Mouse (Mus musculus) monocyte, adult 2 months (primary cell): ENCODE results near the gene Ttll4.

Experiments
- DNase-seq, 2 experiments: peaks; one replicate each; pipeline ENCODE4 v3.0.0; 2022; ENCODE audit warnings: low spot score in 2 of 2, low read depth in 1 of 2

Gene Ttll4

DNA sequence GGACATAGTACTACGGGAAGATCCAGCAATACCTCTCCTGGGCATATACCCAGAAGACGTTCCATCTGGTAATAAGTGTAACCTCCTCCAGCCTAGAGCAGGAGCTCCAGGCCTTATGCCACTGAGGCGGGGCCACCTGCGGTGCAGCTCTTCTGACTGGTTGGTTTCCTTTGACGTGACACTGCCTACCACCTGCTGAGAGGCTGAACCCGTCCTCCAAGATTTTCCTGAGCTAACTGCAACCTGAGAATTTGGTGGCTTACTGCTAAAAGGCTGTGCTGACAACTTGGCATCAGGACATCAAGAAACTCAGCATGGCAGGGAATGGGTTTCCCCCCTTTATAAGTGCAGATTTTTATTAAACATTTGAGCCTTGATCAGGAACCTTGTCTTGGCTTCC is 48.0 kb downstream of the Ttll4 start:
- no peak for DNase-seq

DNA sequence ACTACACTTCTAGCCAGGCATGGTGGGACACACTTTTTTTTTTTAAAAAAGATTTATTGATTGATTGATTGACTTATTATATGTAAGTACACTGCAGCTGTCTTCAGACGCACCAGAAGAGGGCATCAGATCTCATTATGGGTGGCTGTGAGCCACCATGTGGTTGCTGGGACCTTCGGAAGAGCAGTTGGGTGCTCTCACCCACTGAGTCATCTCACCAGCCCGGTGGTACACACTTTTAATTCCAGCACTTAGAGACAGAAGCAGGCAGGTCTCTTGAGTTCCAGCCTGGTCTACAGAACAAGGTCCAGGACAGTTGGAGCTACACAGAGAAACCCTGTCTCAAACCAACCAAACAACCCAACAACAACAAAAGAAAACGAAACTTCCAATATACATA is 50.5 kb downstream of the Ttll4 start:
- DNase-seq: no peak

DNA sequence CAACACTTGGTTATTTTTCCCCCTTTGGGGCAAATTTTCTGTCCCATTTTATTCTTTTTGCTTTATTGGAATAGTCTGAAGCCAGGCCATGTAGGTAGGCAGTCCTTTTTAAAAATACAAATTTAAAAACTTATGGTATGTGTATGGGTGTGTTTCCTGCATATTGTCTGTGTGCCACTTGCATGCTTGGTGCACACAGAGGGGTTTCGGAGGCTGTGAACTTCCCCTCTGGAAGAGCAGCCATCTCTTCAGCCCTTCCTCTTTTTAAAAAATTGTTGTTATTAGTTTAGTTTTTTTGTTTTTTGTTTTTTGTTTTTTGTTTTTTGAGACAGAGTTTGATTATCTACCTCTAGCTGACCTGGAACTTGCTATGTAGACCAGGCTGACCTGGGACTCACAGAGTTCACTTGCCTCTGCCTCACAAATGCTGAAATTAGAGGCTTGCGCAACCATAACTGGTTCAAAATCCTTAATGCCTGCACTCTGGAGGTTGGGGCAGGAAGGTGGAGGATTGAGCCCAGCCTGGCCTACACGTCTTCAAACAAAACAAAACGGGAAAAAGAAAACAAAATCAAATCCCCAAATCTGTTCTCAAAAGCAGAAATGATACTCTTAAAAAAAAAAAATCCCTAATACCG is 51.0 kb downstream of the Ttll4 start:
- DNase-seq: peak in 1 of 2 experiments; percentile 7

DNA sequence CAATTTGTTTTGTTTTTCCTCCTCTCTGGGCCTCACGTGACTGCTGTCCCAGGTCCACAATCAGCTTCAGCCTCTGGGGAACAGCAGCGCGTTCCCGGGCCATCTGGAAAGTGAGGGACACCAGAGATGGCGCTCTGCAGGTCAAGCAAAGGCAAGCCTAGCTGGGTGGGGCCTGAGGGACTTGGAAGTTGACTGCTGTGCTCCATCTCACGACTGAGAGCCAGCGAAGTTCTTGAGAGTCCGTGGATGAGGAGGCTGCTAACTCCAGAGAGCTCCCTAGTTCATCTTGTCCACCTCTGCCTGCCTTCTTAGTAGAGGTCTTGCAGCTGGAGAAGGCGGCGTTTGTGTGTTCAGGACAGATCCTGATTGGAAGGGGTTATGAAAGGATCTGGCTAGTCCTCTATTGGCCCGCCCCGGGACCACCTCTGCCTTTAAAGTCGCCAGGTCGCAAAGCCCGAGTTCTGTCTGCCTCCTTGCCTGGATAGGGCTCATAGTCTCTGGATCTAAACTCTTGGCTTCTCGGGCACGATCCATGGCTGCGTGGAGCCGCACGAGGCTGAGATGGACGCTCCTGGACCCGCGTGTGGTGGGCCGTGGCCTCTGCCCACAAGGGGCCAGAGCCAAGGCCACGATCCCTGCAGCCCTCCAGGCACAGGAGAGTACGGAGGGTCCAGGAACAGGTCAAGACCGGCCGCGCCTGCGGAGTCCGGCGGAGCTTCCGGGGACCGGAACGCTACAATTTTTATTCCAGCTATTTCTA is 51.7 kb downstream of the Ttll4 start, which contains the start of gene Cyp27a1:
Cyp27a1 (plus strand) TSS at position 476 of the 760 bp plus-strand sequence.
- DNase-seq: peak; percentile 27 to 53

DNA sequence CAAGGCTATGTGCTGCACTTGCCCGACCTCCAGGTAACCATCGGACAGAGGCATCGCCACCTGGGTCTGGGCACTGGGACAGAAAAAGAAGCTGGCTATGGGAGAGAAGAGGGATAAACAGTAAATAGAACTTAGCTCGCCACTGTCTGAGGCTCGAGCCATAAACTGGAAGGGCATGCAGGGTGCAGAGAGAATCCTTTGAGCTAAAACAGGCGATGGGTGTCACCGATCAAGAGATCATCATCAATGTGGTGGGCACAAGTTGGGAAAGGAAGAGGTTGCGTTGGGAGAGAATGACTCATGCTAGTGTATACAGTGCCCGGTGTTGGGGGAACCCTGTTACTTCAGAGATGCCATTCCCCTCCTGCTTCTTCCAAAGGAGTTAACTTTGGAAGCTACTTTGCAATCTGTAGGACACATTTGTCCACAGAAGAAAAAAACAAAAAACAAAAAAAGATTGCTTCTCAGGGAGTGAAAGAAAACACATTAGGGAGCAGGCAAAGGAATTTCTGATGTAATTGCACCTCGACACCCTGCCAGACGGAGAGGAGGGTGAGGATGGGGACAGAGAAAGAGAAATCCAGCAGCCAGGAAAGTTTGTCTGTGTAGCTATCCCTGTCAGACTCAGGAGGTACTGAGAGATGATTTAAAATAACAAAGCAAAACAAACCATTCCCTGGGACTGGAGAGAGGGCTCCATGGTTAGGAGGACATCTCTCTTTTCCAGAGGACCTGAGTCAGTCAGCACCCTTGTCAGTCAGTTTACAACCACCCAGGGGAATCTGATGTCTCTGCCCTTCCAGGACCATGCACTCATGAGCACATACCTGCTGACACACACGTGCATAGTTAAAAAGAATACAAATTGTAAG is 52.5 kb downstream of the Ttll4 start:
- no peak for DNase-seq

DNA sequence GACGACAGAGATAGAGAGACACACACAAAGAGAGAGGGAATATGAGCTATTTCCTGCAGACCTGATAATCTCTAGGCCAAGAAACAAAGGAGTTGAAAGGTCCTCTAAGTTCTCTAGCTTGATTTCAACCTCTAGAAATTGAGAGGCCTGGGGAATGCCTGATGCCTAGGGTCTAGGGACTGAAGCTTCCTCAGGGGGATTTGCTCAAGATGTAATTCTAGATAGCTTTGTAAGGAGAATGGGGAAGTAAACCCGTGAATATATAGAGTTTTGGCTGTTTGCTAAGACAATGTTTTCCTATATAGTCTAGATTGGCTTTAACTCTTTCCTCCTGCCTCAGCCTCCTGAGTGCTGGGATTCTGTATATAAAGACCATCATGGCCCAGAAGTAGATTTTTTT is 53.4 kb downstream of the Ttll4 start:
- DNase-seq: no peak

DNA sequence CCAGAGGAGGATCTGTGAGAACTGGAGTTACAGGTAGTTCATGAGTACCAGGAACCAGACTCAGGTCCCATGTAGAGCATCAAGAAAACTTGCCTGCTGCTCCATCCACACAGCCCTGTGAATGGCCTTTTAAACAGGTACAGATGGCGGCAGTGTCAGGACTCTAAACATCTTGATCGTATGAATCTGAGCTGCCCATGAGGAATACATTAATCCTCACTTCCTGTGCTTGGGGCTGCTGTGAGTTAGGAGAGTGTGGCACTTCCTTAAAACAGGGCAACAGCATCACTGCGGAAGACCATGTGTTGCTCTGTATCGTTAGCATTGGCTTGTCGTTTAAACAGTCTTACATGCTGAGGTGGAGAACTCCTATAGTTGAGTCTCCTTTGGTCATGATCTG is 53.9 kb downstream of the Ttll4 start:
- peak in 1 of 2 experiments; percentile 29 for DNase-seq

DNA sequence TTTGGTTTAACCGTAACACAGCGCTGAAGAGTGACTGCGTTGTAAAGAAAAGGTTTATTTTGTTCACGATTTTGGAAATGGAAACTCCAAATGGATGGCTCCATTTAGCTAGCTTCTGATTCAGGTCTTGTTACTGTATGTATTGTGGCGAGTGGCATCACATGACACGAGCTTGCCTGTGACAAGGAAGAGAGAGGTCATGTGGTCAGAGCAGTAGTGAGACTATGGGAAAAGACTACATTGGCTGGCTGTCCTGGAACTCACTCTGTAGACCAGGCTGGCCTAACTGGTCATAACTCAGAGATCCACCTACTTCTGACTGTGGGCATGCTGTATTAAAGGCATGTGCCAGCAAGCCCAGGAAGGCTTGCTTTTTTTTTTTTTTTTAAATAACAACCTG is 54.3 kb downstream of the Ttll4 start:
- no peak for DNase-seq

DNA sequence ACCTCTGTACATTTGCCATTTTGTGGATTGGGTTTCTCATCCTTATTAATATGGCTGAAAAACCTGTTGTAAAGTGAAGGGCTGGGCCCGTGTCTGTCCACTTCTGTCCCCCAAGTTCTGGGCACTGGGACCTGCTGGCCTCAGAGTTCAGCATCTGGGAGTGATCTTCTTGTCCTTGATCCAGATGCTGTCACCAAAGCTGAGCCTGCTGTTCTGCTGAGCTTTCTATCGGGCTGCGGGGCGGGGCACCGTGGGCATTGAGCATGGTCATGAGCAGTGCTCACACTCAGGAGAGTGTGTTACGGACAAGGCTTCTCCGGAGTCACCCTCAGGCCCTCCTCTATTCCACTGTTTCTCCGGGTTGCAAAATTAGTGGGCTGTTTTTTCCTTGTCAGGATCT is 56.6 kb downstream of the Ttll4 start:
- no peak for DNase-seq

DNA sequence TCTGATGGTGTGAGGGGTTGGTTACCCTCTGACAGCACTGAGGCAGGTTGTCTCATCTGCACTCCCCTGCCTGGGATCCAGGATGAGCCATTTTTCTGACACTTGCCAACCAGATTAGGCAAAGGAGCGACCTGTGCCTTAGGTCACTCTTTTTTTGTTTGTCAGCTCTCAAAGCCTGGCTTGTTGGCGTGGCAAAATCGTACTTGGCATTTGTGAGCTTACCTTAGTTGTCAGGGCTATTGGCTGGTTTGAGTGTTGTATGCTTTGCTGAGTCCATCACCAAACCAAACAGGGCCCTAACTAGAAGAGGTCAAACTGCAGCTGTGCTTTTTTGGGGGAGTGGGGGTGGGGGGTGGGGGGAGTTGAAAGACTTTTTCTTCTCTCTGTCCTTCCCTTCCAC is 57.7 kb downstream of the Ttll4 start:
- DNase-seq: no peak

DNA sequence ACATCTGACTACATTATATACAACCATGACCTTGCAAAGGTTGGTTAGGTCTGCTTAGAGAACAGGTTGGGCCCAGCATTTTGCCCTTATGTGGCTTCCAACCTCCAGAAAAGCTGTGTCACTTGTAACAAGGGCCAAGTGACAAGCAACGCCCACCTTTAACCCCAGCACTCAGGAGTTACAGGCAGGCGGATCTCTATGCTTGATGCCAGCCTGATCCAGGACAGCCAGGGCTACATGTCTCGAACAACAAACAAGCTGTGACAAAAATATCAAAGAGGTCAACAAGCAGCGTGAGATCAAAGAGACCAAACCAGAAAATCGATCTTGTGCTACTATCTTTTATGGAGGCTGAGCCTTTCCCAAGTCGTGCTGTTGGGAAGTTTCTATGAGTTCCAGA is 60.1 kb downstream of the Ttll4 start:
- DNase-seq: no peak

DNA sequence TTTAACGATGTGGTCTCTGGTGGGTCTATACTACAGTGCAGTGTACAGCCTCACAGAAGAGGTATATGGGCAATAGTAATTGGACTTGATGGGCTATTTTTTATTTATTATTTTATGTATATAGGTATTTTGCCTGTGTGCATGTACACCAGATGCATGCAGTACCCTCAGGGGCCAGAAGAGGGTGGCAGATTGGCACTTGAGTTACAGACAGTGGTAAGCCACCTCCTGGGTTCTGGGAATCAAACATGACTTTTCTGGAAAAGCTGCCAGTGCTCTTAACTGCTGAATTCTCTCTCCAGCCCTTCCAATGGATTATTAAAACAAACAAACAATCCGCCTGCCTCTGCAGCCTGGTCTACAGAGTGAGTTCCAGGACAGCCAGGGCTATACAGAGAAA is 62.2 kb downstream of the Ttll4 start:
- DNase-seq: no peak

DNA sequence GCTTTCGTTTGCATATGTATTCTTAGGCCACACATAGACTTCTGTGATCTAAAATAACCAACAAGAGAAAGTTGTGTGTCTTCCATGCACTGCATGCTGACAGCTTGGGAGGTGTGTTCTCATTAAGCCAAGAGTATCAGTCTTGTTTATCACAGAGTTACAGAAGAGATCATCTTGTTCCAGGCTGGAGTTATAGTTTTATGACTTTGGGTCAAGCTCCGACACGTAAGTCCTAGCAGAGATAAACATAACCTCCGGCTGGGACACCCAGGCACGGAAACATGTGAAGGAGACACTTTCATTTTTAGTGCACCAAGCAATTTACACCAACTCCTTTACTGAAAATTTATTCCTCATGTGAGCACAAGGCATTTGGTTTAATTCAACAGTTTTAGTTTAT is 64.6 kb downstream of the Ttll4 start:
- DNase-seq: no peak

DNA sequence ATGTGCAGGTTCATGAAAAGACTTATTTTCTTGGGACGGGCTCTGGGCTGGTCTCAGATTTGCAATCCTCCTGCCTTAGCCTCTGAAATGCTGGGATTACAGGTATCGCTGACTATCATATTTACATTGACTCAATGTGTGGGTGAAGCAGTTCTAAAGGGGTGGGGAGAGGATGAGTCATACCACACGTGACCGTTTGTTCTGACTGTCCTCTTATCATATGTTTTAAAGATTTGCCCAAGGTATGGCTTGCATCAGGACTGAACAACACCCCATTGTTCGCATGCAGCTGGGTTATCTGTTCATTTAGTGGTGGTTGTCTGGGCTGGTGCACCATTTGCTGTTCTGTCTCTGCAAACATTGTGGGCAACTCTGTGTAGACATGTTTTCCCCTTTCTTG is 65.1 kb downstream of the Ttll4 start:
- DNase-seq: no peak

DNA sequence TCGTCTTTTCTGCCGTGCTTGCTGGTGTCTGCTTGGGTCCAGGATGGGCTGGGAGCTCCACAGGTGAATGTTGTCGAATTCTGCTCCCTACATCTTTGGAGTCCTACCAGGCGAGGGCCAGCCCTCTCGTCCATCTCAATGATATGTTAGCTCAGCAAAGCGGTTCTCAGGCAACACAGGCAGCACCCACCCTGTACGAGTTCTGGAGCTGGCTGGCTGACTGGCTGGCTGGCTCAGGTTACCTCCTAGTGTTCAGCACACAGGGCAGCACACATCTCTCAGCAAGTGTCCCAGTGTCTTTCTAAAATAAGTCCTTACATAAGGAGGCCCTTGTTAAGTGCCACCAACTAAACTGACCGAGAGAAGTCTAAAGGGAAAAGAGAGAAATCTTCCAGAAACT is 66.9 kb downstream of the Ttll4 start:
- DNase-seq: no peak

DNA sequence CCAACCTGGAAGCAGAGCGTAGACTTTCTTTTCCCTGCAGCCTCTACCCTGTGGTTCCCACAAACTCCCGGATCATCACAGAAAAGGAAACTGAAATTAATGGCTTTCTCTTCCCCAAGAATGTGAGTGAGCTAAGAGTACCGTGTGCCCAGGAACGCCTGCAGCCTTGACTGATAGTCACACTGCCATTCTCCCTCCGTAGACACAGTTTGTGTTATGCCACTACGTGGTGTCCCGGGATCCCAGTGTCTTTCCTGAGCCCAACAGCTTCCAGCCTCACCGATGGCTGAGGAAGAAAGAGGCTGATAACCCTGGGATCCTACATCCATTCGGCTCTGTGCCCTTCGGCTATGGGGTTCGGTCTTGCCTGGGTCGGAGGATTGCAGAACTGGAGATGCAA is 75.4 kb downstream of the Ttll4 start:
- no peak for DNase-seq

DNA sequence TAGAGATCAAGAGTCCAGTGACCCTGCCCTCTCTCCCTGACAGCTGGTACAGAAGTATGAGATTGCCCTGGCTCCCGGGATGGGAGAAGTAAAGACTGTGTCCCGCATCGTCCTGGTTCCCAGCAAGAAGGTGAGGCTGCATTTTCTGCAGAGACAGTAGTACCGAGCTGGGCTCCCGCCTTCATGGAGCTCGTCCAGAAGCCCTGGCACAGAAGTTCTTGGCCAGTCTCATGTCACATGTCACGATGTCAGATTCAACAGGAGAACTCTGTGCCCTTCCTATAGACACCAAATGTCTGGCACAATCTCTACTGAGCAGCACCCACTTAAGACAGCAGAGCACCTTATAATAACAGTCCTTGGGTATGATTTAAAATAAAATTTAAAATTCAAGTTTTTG is 76.0 kb downstream of the Ttll4 start:
- DNase-seq: no peak

DNA sequence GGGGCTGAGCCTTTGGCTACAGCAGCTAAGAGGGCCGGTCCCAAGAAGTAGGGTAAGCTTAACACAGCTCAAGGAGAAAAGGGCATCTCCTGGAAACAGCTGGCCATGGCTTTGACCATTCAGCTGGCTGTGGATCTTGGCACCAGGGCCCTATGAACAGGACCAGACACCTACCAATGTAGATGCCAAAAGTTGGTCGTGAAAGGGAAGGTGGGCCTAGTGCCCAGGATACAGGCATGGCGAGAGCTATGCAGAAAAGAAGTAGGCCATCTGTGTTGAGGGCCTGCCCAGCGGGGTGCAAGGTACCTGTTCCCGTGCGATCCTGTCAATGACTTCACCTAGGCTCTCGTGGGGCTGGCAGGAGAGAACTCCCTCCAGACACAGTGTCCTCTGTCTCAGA is 79.3 kb downstream of the Ttll4 start:
- no peak for DNase-seq

DNA sequence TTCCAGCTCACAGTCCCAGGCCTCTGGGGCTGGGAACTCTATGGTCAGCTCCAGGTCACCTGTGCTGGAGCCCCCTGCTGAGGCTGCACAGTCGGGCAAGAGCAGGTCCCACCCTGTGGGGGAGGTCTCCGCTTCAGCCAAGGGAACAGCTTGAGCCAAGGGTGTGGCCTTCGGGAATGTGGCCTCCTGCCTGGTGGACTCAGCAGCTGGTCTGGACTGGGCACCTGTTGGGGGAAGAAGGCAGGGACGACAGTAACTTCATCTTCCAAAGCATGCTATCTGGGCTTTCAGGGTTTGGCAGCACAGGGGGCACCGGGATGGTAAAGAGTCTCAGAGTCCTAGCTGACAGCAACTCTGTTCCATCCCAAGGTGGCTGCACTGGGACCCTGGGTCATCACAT is 85.8 kb downstream of the Ttll4 start:
- DNase-seq: no peak

DNA sequence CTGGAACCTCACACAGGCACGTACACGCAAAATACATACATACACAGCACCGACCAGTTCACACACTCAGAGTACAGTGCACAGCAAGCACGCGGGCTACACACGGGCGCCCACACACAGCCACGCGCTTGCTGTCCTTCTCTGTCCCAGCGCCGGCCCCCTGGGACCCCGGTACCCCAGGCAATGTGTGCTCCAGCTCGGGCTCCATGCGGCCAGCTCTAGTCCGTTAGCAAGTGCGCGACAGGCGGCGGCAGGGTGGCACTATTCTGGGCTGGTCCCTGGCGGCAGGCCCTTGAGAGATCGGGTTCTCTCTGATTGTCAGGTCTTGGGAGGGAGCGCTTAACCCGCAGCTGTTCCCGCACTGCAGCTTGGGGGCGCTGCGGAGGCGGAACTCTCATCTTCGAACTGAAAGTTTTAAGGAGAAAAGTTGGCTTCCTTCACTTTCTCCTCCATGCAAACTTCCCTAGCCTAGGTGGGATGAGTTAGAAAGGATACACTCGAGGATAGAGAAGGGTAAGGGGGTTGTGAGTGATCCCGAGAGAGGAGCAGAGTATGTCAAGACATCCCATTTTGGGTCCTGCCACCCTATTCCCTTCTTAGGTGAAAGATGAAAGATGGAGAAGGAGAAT is 87.2 kb downstream of the Ttll4 start, which contains the start of gene Prkag3:
Prkag3 (minus strand) TSS at position 579 of the 629 bp plus-strand sequence.
- DNase-seq: peak in 1 of 2 experiments; percentile 30

DNA sequence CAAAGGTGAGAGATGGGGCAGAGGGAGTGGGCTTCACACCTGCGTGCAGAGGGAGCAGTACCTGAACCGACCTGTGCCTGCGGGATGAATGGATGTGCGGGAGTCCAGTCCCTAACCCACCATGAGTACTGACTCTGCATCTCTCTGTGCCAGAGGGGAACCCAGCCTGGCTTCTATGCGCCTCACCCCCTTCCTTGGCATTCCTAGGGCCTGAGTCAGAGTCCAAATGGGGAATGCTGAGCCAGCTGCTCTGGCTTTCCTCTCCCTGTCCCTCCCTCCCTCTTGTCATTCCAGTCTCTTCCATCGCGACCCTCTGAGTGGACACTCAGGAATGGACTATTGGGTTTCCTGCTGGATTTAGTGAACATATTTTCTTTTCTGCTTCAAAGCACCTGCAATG is 87.8 kb downstream of the Ttll4 start:
- DNase-seq: no peak
